Mouse (Mus musculus) liver, embryonic 11.5 days (tissue): ENCODE data around the gene Hist1h1d. TPM values are rescaled to one million over a fixed set of nuclear protein-coding genes. Genes with fewer than 3 reads are reported as not detected.
"Not testable (repeated sequence)": the region's sequence is repeated elsewhere in the genome, so short reads cannot be mapped to it uniquely, and the experiment has no call there.

ENCODE experiments used
- ATAC-seq: fragments of 200-750 bp; cut with Nextera tagmentation; replicated peaks from 2 replicates; pipeline ENCODE4 v1.8.0; 2017; ENCODE audit warnings: moderate number of reproducible peaks, mild to moderate bottlenecking, moderate TSS enrichment, moderate library complexity; ENCODE audit not compliant: low FRiP score
- DNase-seq: peaks from one replicate; pipeline ENCODE4 v3.0.0-alpha.2; 2017; ENCODE audit warnings: low spot score
- H3K27ac ChIP-seq: fragments of 300-500 bp; sonication (generic); 2 replicates; pipeline ENCODE4 v1.5.1; 2014; ENCODE audit warnings: mild to moderate bottlenecking, low read depth, low read length, control low read depth
- H3K27me3 ChIP-seq: fragments of 300-500 bp; sonication (generic); replicated peaks from 2 replicates; pipeline ENCODE4 v1.6.1; 2014; ENCODE audit warnings: low read length, mixed read lengths; ENCODE audit not compliant: control insufficient read depth, insufficient read depth
- H3K36me3 ChIP-seq: fragments of 300-500 bp; sonication (generic); 2 replicates; pipeline ENCODE4 v1.6.1; 2014; ENCODE audit warnings: mild to moderate bottlenecking, low read length, moderate library complexity, mixed read lengths; ENCODE audit not compliant: control insufficient read depth, insufficient read depth
- H3K4me1 ChIP-seq: fragments of 300-500 bp; sonication (generic); replicated peaks from 2 replicates; pipeline ENCODE4 v1.6.1; 2014; ENCODE audit warnings: low read length, mixed read lengths; ENCODE audit not compliant: control insufficient read depth, insufficient read depth
- H3K4me2 ChIP-seq: fragments of 300-500 bp; sonication (generic); 2 replicates; pipeline ENCODE4 v1.6.1; 2014; ENCODE audit warnings: mild to moderate bottlenecking, control low read depth, moderate library complexity
- H3K4me3 ChIP-seq: fragments of 300-500 bp; sonication (generic); 2 replicates; pipeline ENCODE4 v1.5.1; 2014; ENCODE audit warnings: low read depth, low read length, control low read depth
- H3K9ac ChIP-seq: fragments of 300-500 bp; sonication (generic); 2 replicates; pipeline ENCODE4 v1.6.1; 2014; ENCODE audit warnings: low read depth, low read length, control low read depth
- H3K9me3 ChIP-seq: fragments of 300-500 bp; sonication (generic); 2 replicates; pipeline ENCODE4 v1.6.1; 2016; ENCODE audit warnings: low read length, inconsistent platforms, mixed read lengths; ENCODE audit not compliant: control insufficient read depth
- WGBS: fragments of 180-500 bp; shearing (Covaris S2); extraction: QIAGEN DNeasy Blood & Tissue Kit; methylation state at CpG from one replicate; pipeline ENCODE4 v1.1.7; 2014; 5-methylcytosine and 5-hydroxymethylcytosine counted together
- polyA plus RNA-seq: library from polyadenylated mRNA; unstranded; fragments of >200 nt; fragmentation: Nextera tagmentation; extraction: Ambion mirVana; gene quantifications from 2 replicates; pipeline ENCODE4 v1.2.1, GENCODE M21; 2014

Hist1h1d gene
- polyA plus RNA-seq, 1 experiment from 2014 or later = 0.82 TPM

DNA sequence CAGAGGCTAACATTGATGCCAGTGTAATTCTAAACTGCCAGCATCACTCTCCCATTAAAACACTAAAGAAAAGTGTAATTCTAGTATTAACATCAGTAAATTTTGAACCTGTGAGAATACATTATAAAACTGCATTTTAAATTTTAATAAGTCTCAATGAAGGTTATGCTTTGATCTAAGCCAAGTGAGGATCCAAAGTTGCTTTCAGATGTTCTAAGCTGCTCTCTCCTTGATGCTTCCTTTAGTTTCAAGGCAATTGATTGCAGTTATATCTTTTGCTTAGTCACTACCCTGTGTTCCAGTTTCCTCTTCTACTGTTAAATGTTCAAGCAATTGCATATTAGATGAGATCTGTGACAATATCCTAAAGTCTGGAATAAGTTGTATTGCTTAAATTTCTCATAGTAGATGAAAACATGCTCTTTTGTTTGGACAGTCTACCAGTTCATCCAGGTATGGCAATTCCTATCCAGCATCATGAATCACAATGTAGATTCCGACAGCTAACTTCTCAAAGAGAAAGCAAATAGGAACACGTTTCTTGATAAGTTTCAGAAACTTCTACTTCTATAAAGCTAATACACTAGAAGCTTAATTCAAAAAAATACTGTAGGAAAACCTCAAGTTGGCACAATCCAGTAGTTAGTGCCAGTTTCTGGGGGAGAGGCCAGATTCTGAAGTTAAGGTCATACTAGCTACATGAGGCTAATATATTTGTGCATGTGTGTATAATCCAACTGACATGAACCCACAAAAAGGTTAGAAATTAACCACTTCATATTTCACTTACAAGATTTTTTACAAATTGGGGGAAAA is 19.4 kb downstream of the Hist1h1d start:
- H3K4me2 ChIP-seq = peak overlapping the region; percentile 73
- H3K4me1 ChIP-seq = peaks cover 7% of the 10 kb centered on the region
- DNase-seq (no peak), ATAC-seq (no peak)
- H3K36me3 ChIP-seq = no peaks in the 10 kb centered on the region
- H3K27me3 ChIP-seq = no peaks in the 10 kb centered on the region
- H3K9me3 ChIP-seq = no peaks in the 10 kb centered on the region
- H3K27ac ChIP-seq = peak overlapping the region; percentile 98
- H3K9ac ChIP-seq = peak overlapping the region; percentile 79
- WGBS = 32% methylated on average over 2 of the region's 2 CpGs
- H3K4me3 ChIP-seq = peak overlapping the region; percentile 50

DNA sequence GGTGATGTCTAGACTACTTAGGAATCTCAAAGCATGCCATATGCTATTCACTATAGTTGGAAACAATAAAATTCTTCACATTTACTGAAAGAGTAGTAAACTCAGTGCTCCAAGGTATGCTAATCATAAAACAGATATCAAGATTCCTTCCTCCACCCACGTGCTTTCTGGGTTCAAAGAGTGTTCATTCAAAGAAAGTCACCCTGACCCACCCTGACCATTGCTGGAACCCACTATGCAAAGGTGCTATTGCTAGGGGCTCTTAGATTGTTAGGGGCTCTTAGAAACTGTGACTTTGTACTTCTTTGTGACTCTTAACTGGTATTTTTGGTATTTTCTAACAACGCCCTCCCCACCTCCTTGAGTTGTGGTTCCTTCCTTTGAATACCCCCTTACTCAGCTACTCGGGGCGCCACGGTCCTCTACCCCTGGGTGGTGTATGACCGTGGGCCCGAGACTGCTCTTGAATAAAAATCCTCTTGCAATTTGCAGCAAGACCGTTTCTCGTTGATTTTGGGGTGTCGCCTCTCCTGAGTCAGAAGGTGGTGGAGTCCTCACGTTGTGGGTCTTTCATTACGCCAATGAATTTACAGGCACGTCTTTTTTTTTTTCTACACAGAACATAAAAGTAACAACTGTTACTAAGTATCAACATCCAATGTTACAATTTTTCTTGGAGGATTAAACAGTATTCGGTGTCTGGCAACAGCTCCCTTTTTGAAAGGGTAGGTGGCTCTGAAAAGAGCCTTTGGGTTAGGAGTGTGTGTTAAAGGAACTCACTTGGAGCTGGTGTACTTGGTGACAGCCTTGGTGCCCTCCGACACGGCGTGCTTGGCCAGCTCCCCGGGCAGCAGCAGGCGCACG is 20.2 kb downstream of the Hist1h1d start:
- 8% methylated on average over 18 of the region's 20 CpGs for WGBS
- H3K9me3 ChIP-seq, H3K4me1 ChIP-seq: not testable (repeated sequence)

GRCm38 (mm10) chr13:23573898-23574524 is 20.9 kb downstream of the Hist1h1d start, which contains the start of the genes Hist1h2bf and Hist1h2ad:
TSS of gene Hist1h2bf (minus strand) at chr13:23574196.
TSS of gene Hist1h2ad (plus strand) at chr13:23574381.
- peak within 1 kb of the TSS; percentile 92 for H3K4me2 ChIP-seq
- not testable (repeated sequence) for H3K4me1 ChIP-seq, H3K27me3 ChIP-seq, H3K9me3 ChIP-seq, H3K36me3 ChIP-seq
- peak within 1 kb of the TSS; percentile 99 for H3K27ac ChIP-seq
- H3K4me3 ChIP-seq = peak within 1 kb of the TSS; percentile 50
- DNase-seq (peak; percentile 80), ATAC-seq (peak; percentile 77)
- WGBS = under 1% methylated on average over 30 of the region's 42 CpGs
- peak within 1 kb of the TSS; percentile 79 for H3K9ac ChIP-seq

More for the DNA sequence above, 20.2 kb downstream of the Hist1h1d start:
- not testable (repeated sequence) for DNase-seq, ATAC-seq, H3K36me3 ChIP-seq, H3K27me3 ChIP-seq
- Histone ChIP-seq H3K4me2 (peak overlapping the region; percentile 73), H3K9ac (peak overlapping the region; percentile 79), H3K4me3 (peak overlapping the region; percentile 50), H3K27ac (peak overlapping the region; percentile 98)

DNA sequence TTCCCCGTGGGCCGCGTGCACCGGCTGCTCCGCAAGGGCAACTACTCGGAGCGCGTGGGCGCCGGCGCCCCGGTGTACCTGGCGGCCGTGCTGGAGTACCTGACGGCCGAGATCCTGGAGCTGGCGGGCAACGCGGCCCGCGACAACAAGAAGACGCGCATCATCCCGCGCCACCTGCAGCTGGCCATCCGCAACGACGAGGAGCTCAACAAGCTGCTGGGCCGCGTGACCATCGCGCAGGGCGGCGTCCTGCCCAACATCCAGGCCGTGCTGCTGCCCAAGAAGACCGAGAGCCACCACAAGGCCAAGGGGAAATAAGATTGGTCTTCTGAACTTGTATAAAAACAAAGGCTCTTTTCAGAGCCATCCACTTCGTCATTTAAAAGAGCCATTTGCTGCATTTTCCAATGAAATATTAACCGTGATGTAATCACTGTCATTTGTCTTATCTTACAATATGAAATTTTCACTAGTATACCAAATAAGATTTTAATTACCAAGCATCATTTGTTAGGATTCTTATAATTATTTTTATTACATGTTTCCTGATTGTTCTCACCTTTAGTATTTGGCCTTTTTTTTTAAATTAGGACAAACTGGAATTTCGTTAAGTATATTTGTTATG is 21.6 kb downstream of the Hist1h1d start:
- H3K4me1 ChIP-seq, ATAC-seq, DNase-seq, H3K9me3 ChIP-seq, H3K27me3 ChIP-seq, H3K36me3 ChIP-seq: not testable (repeated sequence)
- under 1% methylated on average over 6 of the region's 39 CpGs for WGBS
- Histone ChIP-seq H3K4me3 (peak overlapping the region; percentile 34), H3K4me2 (peak overlapping the region; percentile 92), H3K27ac (peak overlapping the region; percentile 98), H3K9ac (peak overlapping the region; percentile 70)

DNA sequence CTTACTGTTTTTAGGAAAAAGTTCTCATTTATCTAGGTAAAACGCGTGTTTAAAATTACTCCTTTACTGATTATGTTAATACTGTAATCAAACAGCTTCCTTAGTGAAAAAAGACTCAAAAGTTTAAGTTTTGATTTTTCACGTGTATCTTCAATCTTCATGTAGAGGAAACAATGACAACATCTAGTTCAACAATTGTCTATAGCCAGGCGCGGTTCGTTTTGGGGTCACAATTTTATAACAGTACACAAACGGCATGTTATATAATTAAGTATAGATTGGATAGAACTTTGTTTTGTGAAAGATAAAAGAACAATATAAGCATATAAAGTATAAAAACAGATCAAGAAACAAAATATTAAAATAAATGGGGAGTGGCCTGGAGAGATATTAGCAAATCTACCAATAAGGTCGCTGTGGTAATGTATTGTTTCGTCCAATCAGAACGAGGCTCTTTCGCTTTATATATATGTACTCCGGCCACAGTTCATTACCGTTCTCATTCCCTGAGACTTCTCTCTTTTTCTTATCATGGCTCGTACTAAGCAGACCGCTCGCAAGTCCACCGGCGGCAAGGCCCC is 22.3 kb downstream of the Hist1h1d start, which contains the start of gene Hist1h3d:
Gene Hist1h3d, plus strand, starts transcription at position 493 of the 581 bp plus-strand sequence.
- WGBS = 1% methylated on average over 18 of the region's 18 CpGs
- ATAC-seq = peak; percentile 50

GRCm38 (mm10) chr13:23575864-23576313 is 22.8 kb downstream of the Hist1h1d start:
- ATAC-seq, H3K9me3 ChIP-seq, H3K36me3 ChIP-seq, DNase-seq, H3K27me3 ChIP-seq, H3K4me1 ChIP-seq: not testable (repeated sequence)
- Histone ChIP-seq H3K27ac (peak overlapping the region; percentile 99), H3K4me2 (peak overlapping the region; percentile 92), H3K9ac (peak overlapping the region; percentile 89), H3K4me3 (peak overlapping the region; percentile 53)
- under 1% methylated on average over 9 of the region's 40 CpGs for WGBS

More for the DNA sequence above, 22.3 kb downstream of the Hist1h1d start, which contains the start of gene Hist1h3d:
- no peak for DNase-seq
- no peaks in the 10 kb centered on the region for H3K36me3 ChIP-seq
- peak within 1 kb of the TSS; percentile 89 for H3K9ac ChIP-seq
- peak within 1 kb of the TSS; percentile 99 for H3K27ac ChIP-seq
- H3K4me2 ChIP-seq = peak within 1 kb of the TSS; percentile 92
- peak within 1 kb of the TSS; percentile 53 for H3K4me3 ChIP-seq
- no peaks in the 10 kb centered on the region for H3K27me3 ChIP-seq
- H3K9me3 ChIP-seq = no peaks in the 10 kb centered on the region
- peaks cover 7% of the 10 kb centered on the region for H3K4me1 ChIP-seq

GRCm38 (mm10) chr13:23576351-23576881 is 23.4 kb downstream of the Hist1h1d start:
- Histone ChIP-seq H3K4me3 (peak overlapping the region; percentile 53), H3K4me2 (peak overlapping the region; percentile 92), H3K9ac (peak overlapping the region; percentile 89), H3K36me3 (no peaks in the 10 kb centered on the region), H3K27ac (peak overlapping the region; percentile 99), H3K4me1 (peaks cover 11% of the 10 kb centered on the region), H3K9me3 (no peaks in the 10 kb centered on the region), H3K27me3 (no peaks in the 10 kb centered on the region)
- ATAC-seq (no peak), DNase-seq (peak; percentile 55)
- WGBS = 6% methylated on average over 7 of the region's 7 CpGs
